Mouse (Mus musculus) adrenal gland, postnatal 25 days (tissue): ENCODE measurements at regions not wholly inside any gene's neighbourhood (a gene's known extent, or its start where the extent isn't known, plus 50 kb on each side); places are given as distances from the start of the nearest gene placed in this dataset.

Source experiments
- DNase-seq: peaks from one replicate; pipeline ENCODE4 v3.0.0; 2021; ENCODE audit warnings: mixed read lengths

DNA sequence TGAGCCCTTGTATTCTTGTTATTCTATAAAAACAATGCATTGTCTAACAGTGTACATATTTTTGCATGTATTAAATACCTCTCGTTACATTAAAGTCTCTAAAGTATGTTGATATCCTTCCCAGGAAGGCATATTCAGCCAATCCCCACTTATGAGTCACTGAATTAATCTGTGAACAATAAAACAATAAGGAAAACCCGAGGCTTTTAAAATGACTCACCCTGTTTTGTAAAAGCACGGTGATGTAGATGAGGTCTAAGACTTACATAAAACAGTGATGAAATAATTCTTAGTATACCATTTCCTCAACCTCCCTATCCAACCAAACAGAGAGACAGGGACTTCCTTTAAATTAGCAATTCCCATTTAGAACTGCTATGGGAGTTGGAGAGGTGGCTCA is 95.8 kb downstream of the Asb7 start:
- no peak for DNase-seq

DNA sequence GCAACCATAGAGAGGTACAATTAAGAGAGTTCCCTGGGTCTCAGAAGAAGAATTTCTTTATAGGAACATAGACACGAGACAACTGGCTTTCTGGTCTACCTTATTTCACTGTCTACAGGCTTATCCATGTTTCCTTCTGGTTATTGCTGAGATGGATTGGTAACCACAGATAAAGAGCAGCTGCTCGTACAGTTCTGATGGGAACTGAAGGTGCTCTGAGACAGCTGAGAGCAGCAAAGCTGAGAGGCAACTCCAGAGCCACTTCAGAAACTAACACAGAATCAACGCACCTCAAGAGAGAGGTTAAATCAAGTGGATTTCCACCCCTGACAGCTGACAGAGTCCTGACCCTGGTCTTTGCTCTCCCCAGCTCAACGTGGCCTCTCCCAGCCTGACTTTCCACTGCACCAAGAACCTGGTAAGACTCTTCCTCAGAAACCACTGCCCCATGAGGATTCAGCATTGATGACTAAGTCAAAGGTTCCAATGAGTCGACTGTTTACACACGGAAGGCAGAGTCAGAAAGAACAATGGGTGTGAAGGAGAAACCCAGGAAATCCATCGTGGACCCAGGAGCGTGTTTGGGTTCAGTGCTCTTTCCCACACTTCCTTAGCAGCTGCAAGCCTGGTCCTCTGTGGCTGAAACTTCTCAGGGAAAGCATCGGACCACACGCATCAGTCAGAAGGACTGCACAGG is 97.7 kb downstream of the Asb7 start:
- no peak for DNase-seq

DNA sequence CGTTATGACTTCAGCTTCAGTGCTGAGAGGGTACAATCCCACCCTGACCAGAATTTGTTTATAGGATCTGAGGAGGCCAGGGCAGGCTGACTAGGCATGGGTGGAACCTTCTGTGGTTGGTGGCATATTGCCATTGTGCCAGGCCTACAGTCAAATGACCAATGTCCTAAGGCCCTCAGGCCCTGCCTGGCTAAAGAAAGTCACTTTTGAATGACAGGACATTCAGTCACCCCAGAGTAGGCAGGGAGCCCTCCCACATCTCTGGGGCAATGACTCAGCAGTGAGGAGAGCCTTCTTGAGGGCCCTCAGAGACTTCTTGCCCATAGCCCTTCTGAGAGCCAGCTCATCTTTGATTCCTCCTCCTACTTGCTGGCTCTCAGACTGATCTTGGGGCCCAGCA is 102.9 kb downstream of the Asb7 start:
- DNase-seq = no peak

DNA sequence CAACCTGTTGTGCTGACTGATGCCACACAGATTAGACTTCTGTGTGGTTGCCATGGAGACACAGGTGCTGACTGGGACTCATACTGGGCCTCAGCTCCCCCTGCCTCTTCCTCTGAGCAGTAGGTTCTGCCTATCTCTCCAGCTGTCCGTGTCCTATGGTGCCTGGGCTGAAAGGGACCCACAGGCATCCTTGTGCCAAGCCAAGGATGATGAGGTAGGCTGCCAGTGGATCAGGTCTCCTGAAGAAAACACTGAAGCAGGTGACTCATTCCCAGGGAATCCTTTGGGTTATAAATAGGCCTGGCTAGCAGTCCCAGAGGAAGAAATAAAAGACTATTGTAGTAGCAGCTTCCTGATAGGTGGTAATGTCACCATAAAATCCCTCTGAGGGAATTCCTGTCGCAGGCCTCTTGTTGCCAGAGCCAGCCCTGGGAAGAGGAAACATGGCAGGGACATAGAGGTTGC is 108.7 kb downstream of the Asb7 start:
- DNase-seq = no peak

DNA sequence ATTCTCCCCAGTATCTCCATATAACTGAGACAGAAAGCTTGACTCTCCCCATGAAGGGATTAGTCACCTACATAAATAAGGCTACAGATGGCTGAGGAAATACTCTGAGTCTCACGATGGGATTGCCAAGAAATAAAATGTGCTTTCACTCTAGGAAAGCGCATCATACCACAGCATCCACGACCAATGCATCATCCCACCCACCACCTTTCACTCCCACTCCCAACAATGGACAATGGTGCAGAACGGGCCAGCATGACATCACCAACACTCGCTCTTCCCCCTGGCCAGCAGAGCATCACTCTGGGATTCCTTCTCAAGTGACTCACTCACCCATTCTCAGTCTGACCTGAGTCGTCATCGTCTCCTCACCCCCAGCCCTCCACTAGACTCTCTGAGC is 113.1 kb downstream of the Asb7 start:
- DNase-seq = no peak

DNA sequence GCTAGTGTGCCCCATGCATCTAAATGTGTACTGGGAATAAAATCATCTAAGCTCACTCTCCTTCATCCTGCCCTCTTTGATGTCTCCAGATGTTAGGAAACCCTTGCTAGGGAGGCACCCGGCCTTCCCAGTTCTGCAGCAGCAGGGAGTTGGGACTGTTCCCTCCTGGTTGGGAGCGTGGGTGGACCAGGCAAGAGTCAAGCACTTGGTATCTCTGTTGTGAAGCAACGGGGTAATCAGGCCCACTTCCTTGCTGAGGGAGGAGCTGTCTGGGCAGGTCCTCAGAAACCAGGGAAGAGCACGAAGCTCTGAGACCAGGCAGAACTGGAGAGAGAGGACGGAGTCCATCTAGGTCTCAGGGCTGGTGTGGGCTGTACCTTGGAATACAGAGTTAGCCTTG is 117.9 kb downstream of the Asb7 start:
- DNase-seq = no peak

DNA sequence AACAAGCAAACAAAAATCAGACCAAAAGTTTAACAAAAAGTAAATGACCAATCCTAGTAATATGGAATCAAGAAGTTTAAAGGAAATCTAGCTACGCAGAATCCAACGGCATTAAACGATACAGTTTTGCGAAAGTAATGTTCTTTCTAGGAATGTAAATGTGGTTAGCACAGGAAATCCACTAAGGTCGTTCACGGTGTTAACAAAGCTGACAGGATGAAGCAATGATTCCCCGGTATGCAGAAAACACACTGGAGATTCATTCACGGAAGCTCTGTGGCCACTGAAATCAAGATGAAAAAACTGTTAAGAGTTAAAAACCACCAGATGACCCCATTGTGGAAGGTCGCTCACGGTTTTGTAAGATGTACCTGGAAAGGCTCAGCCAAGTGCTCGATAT is 120.4 kb upstream of the Aldh1a3 start:
- no peak for DNase-seq

DNA sequence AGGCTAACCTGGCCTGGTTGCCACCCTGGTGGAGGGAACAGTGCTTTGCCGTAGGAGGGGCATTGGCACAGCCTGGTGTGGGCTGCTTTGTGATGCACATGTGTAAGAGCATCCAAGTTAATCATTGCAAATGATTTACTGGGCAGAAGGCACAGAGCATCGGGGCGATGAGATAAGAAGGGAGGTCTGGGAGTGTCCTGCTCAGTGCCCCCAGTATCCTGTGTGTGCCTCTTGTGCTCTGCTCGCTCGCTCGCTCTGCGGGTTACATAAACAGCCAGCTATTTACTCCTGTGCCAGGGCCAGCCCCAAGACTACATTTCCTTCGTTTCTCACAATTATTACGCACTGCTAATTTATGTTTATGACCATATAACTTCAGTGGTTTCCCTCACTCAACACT is 117.9 kb upstream of the Aldh1a3 start:
- no peak for DNase-seq

DNA sequence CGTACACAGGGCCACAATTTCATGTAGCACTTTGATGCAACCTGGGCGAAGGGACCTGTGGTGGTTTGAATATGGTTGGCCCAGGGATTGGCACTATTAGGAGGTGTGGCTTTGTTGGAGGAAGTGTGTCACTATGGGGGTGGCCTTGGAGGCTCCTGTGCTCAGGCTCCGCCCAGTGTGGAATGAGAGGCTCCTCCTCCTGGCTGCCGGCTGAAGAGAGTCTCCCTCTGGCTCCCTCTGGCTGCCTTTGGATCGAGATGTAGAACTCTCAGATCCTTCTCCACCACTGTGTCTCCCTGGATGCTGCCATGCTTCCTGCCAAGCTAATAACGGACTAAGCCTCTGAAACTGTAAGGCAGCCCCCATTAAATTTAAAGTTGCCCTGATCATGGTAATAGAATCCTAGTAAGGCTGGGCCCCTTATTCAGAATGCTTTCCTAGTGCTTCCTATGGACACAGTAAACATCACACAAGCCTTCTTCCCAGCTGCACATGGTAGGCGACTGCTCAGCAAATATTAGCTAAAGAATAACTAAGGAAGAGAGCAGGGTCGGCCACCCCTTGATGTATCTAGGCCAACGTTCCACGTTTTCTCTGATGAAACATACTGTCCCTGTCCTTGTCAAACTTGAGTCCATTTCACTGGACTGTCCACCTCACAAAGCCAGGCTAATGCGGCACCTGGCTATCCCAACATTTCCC is 117.2 kb upstream of the Aldh1a3 start:
- DNase-seq = no peak

DNA sequence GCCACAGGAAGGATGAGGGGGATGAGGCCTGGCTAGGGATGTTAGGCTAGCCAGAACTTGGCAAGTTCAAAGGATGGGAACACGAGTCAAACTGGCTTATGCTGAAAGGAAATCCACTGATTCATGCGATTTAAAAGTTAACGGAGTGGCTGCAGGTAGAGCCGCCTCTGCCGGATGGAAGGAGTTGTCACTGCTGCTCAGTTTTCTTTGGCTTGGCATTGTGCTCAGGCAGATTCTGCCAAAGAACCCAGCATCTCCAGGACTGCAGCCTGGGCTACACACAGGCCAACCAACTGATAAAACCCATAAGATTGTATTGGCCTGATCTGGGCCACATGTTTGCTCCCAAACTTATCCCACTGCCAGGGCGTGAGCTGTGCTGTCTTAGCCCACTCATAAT is 105.3 kb upstream of the Aldh1a3 start:
- no peak for DNase-seq

DNA sequence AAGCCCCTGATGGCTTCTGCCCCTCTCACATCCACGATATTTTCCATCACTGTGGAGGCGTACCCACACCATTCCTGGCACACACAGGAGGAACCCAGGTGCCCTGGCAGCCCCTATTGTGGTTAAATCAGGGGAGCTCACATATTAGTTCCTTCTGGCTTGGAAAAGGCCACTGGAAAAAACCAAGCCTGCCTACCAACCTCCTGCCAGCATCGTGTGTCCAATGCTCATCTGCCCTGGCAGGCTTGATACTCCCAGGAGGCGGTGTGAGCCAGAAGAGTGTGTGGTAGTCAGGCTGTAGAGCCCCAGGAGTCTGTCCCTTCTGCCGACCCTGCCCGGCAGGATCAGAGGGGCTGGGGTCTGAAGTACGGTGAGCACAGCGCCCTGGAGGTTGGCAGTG is 104.7 kb upstream of the Aldh1a3 start:
- no peak for DNase-seq

DNA sequence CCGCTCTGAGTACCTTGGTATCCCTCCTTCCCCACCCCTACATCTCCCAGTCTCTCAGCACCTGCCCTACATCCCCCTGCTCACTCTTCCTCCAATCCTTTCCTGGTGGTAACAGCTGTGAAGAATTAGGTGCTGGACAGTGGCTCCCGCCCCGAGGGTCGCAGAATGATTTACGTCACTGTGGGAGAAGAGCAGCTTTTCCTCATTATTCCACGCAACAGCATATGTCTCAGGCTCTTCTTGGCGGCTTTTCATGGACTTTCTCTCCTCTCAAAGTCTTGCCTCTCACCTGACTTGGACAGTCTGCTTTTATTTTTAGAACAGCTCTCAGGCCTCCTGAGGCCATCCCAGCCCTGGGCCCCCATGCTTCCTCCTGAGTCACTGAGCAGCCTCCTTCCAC is 103.8 kb upstream of the Aldh1a3 start:
- no peak for DNase-seq

DNA sequence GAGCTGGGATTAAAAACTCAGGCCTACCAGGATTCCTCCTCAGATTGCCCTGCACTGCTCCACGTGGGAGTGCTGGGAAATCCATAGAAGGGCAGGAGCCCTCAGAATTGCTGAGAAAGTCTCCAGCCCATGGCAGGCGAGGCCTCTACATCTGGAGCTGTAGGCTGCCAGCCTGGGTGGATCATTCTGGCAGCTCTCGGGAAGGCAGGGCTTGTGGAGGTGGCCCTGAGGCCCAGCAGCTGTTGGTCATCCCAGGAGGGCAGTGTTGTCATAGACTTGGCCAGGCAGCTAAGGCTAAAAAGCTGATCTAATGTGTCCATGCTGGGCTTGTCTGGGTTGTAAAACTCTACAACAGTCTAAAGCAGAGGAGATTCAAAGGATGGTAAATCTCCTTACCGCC is 101.6 kb upstream of the Aldh1a3 start:
- peak; percentile 43 for DNase-seq

DNA sequence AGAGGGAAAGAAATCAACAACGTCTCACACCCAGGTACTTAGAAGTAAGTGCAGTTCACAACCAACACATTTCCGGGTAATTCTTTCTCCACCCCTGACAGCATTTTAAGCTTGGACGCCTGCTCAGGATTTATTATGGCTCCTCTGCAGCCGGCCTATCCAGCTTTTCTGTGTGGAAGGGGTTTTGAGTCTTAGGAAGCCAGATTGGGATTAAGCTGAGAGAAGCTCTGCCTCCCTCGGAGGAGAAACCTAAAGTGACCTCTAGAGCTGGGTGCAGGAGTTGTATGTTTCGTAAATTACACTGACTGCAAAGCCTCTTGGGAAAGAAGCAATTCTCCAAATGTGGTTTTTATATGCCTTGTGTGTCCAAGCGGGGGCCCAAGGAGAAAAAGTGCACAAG is 96.6 kb upstream of the Aldh1a3 start:
- no peak for DNase-seq

DNA sequence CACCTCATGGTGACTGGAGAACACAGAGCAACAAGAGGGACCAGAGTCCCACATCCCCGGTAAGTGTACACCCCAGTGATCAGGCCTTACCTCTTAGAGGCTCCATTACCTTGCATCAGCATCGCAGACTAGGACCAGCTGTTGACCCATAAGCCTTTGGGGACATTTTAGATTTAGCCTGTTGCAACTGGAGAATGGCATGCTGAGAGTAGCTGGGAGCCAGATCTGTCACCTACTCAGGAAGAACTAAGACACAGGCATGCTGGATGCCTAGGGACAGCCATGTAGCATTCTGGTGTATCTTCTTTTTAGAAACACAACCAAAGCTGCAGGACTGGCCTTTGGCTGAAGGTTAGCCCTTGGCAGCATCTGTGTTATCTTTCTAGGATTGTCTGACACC is 94.2 kb upstream of the Aldh1a3 start:
- no peak for DNase-seq

DNA sequence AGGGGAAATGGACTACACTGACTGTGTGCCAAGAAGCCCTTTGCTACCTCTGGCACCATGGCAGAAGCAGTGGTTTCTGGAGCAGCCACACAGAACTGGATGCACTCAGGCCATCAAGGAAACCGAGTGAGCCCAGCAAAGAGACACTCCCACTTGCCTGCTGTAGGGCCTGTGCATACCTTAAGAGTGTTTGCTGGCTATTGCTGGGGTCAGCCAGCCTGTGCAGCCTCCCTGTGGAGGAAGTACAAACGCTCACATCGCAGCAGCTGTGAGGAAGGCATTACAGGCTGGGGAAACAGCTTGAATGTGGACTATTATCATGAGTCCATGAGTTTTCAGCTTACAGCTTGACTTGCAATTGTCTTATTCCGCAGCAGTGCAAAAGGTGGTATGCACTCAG is 88.8 kb upstream of the Aldh1a3 start:
- no peak for DNase-seq

DNA sequence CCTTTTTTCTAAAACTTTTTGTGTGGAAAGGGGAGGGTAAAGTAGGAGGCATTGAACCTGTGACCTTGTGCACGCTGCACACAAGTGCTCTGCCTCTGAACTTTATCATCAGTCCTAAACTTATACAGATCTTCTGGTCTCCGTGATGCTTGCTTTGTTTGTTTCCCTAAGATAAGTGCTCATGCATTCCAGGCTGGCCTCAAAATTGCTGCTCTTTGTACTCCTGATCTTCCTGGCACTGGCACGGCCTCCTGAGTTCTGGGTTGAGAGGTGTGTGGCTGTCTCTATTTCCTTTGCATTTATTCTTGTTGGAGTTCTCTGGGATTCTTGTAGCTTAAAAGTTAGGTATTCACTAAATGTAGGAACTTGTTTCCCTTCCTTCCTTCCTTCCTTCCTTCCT is 86.1 kb upstream of the Aldh1a3 start:
- no peak for DNase-seq

DNA sequence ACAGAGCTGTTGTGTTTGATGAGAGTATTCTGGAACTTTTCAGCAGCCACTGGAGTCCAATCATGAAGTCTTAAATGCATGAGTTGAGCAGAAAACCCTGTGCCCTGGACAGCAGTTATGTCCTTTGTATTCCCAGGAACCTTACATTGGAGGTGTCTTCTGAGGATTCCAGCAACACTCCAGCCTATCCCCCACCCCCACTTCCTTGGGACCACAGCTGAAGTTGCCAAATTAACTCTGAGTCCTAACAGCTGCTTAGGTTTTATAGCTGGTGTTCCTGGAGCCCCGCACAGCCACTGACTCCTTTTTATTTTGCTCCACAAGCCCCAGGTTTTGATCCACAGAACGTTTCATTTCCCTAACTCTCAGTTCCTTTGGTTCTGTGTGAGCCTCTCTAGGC is 78.4 kb upstream of the Aldh1a3 start:
- no peak for DNase-seq

DNA sequence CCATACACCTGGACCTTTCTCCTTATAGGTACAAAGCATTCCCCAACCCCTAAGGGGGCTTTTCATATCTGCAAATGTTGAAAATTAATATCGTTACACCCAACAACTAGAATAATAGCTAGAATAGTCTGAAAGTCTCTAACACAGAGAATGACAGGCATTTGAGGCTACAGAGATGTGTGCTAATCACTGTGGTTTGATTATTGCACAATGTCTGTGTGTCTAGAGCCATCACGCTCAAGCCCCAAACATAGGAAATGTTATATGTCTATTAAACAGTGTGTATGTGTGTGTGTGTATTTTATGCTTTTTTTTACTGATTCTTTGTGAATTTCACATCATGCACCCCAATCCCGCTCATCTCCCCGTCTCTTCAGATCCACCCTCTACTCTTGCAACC is 77.2 kb upstream of the Aldh1a3 start:
- no peak for DNase-seq

DNA sequence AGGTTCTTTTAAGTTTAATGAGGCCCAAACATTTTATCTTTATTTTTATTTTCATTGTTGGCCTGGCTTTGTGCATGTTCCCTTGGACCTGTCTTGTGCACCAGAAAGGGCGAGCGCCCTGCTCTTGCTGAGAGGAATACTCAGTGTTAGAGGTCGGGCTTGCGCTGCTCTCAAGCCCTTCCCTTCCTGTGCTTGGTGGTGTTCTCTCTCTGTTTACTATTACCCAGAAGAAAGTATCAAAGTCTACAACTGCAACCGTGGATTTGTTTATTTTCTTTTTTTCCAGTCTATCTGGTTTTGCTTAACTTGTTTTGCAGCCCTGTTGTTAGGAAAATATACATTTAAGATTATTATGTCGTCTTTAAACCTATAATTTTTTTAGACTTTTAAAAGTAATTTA is 74.1 kb upstream of the Aldh1a3 start:
- no peak for DNase-seq

DNA sequence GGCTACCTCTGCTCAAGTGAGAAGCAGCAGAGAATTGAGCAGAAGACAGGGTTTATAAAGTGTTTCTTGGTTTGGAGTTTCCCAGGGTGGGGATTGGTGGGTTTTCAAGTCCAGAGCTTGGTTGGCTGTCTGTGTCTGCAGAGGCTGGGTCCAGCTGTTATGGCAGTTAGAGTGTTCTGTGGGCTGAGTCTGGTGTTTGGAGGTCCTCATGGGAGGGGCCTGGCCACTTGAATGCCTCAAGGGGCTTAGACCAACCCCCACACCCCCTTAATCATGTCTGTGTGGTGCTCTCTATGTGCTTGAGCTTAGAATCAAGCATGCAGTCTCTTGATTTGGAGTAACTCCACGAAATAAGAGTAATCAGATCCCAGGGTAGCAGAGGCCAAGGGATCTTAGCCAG is 70.2 kb upstream of the Aldh1a3 start:
- no peak for DNase-seq

DNA sequence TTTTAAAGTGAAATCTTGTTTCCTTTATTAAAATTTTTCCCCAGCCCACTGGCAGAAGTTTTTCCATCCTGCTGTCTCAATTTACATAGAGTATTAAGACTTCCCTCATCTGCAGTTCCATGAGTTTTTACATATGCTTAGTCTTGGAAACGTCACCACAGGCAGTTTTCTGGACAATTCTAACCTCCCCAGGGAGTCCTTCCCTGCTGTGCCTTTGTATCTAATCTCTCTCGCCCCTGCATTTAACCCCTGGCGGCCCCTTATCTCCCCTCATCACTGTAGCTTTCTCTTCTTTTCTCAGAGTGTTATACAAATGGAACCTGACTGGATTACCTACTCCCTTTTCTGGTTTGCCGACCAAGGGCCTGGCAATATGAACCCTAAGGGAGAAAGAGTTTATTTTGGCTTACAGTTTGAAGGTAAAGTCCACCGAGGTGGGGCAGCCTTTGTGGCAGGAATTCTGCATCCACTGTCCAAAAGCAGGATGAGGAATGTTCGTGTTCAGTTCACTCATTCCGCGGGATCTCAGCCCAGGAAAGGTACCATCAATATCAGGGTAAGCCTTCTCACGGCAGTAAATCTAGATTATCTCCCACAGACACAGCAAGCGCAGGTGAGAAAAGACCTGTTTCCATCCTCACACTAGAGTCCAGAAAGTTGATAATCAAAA is 66.0 kb upstream of the Aldh1a3 start:
- DNase-seq = no peak

DNA sequence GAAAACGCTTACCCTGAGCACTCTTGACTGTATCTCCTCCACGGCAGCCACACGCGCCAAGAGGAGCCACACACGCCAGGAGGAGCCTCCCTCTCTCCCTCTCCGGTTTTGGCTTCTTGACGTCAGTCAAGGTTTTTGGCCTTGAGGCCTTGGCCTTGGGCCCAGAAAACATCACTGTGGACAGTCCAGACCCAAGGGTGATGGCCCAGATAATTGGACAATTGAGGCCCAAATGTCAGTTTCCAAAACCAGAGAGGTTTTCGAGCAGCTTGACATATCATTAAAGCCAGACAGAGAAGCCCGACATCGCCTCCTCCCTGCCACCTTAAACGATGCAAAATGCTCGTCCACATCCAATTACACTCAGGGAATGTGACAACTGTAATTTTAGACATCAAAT is 65.4 kb upstream of the Aldh1a3 start:
- DNase-seq = peak; percentile 64

DNA sequence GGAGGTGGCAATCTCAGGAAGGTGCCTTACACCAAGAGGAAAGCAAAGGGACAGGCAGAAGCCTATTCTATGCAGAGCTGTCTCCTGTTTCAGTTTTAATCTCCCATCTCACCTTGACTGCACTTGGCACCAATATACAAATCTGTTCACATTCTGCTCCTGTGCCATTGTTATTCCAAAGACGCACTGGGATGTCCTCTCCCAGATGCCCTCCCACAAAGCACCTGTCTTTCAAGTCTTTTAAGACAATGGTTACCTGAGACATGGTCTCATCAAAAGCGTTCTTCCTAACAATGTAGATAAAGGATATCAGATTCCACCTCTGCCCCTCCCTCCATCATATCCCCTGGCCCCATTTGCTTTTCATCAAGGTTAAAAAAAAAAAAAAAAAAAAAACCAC is 64.2 kb upstream of the Aldh1a3 start:
- no peak for DNase-seq
